Mouse (Mus musculus) gastrocnemius, adult 18-20 months (tissue): ENCODE measurements around the gene Kctd18. TPM values are rescaled to one million over a fixed set of nuclear protein-coding genes. Genes with fewer than 3 reads are reported as not detected.

ENCODE experiments used
- total RNA-seq, 2 experiments: library from RNA; stranded (reverse); gene quantifications; 2 replicates each; pipeline ENCODE4 v1.2.3; 2021

Gene Kctd18
- total RNA-seq, 2 experiments from 2014 or later = 4.7 to 5.6 TPM

Other genes with a start within 250 kb of the Kctd18 start
- 1 to 10 TPM; 2.3 to 2.6 TPM for gene Spats2l, start 244.8 kb downstream of the Kctd18 start, total RNA-seq
- under 1 TPM; 0.27 to 0.31 TPM for gene Sgo2a, start 23.0 kb downstream of the Kctd18 start, total RNA-seq
- 10 to 100 TPM in 1 of 2 experiments, 1 to 10 TPM in 1; 7.9 to 10.8 TPM for gene Aox1, start 11.0 kb upstream of the Kctd18 start, total RNA-seq
- 1 to 10 TPM in 1 of 2 experiments, under 1 TPM in 1; 0.75 to 1.9 TPM for gene Aox3, start 94.2 kb upstream of the Kctd18 start, total RNA-seq
- gene Aox4, start 191.4 kb upstream of the Kctd18 start, total RNA-seq = under 1 TPM in 1 of 2 experiments, not detected in 1; 0.07 TPM